Mouse (Mus musculus) limb, embryonic 14.5 days (tissue): ENCODE data around the gene Mrpl24. TPM values are rescaled to one million over a fixed set of nuclear protein-coding genes. Genes with fewer than 3 reads are reported as not detected.
"Not testable (repeated sequence)": the region's sequence is repeated elsewhere in the genome, so short reads cannot be mapped to it uniquely, and the experiment has no call there.

Source experiments
- ATAC-seq: fragments of 200-750 bp; cut with Nextera tagmentation; 2 replicates; pipeline ENCODE4 v1.8.0; 2017; ENCODE audit warnings: low read depth, moderate number of reproducible peaks, moderate TSS enrichment; ENCODE audit not compliant: low FRiP score
- DNase-seq: peaks from one replicate; pipeline ENCODE4 v3.0.0-alpha.2; 2015; ENCODE audit warnings: low spot score
- H3K27ac ChIP-seq: fragments of 300-500 bp; sonication (generic); replicated peaks from 2 replicates; pipeline ENCODE4 v1.5.1; 2014; ENCODE audit warnings: low read depth, mild to moderate bottlenecking, low read length, moderate library complexity, mixed read lengths
- H3K27me3 ChIP-seq: fragments of 300-500 bp; sonication (generic); 2 replicates; pipeline ENCODE4 v1.6.1; 2014; ENCODE audit warnings: low read length, mixed read lengths; ENCODE audit not compliant: control insufficient read depth, insufficient read depth
- H3K36me3 ChIP-seq: fragments of 300-500 bp; sonication (generic); 2 replicates; pipeline ENCODE4 v1.6.1; 2014; ENCODE audit warnings: mild to moderate bottlenecking, low read length, moderate library complexity, mixed read lengths; ENCODE audit not compliant: control insufficient read depth, insufficient read depth
- H3K4me1 ChIP-seq: fragments of 300-500 bp; sonication (generic); 2 replicates; pipeline ENCODE4 v1.6.1; 2014; ENCODE audit warnings: antibody characterized with exemption, low read length, mixed read lengths; ENCODE audit not compliant: control insufficient read depth, insufficient read depth
- H3K4me2 ChIP-seq: fragments of 300-500 bp; sonication (generic); replicated peaks from 2 replicates; pipeline ENCODE4 v1.6.1; 2014; ENCODE audit warnings: low read depth, mild to moderate bottlenecking, low read length, moderate library complexity; ENCODE audit not compliant: severe bottlenecking
- H3K4me3 ChIP-seq: fragments of 300-500 bp; sonication (generic); replicated peaks from 2 replicates; pipeline ENCODE4 v1.5.1; 2014; ENCODE audit warnings: low read length
- H3K9ac ChIP-seq: fragments of 300-500 bp; sonication (generic); 2 replicates; pipeline ENCODE4 v1.6.1; 2014; ENCODE audit warnings: mild to moderate bottlenecking, low read depth, low read length, moderate library complexity; ENCODE audit not compliant: severe bottlenecking
- H3K9me3 ChIP-seq: fragments of 300-500 bp; sonication (generic); 2 replicates; pipeline ENCODE4 v1.6.1; 2016; ENCODE audit warnings: low read length; ENCODE audit not compliant: control insufficient read depth
- POLR2A ChIP-seq: fragments of 200-500 bp; IDR thresholded peaks from 2 replicates; pipeline ENCODE4 v1.8.0; 2012; ENCODE audit warnings: inconsistent platforms, mild to moderate bottlenecking, moderate library complexity, borderline replicate concordance; ENCODE audit not compliant: insufficient read depth, insufficient read length; ENCODE audit errors: extremely low read depth
- WGBS: fragments of 180-500 bp; shearing (Covaris S2); extraction: QIAGEN DNeasy Blood & Tissue Kit; methylation state at CpG from one replicate; pipeline ENCODE4 v1.1.7; 2014; 5-methylcytosine and 5-hydroxymethylcytosine counted together
- polyA plus RNA-seq, 2 experiments: library from polyadenylated mRNA; depleted of rRNA in 1 of 2; stranded (reverse) in 1 of 2; unstranded in 1 of 2; fragments of >200 nt; fragmentation: Nextera tagmentation in 1 of 2; extraction: Ambion mirVana in 1 of 2; gene quantifications; 2 replicates each; pipeline versions ENCODE4 v1.2.1 to v1.2.3; 2012 to 2014

Gene Mrpl24
- polyA plus RNA-seq, 2 experiments, result 66.2 to 124 TPM

DNA sequence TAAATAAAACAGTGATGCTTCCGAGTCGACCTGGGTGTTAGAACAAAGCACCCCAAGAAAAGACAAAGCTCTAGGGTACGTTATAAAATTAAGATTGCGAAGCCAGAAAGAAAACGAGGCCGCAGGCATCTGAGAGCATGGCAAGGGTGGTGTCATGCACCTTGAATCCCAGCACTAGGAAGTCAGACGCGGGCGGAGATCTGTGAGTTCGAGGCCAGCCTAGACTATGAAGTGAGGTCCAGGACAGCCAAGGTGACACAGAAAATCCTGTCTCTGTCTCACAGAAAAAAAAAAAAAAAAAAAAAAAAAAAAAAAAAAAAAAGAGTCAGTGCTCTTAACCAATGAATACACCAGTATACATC lies 33.3 kb upstream of the Mrpl24 start:
- WGBS, result 10% methylated on average over 10 of the region's 10 CpGs
- H3K27me3 ChIP-seq, result no peaks in the 10 kb centered on the region
- DNase-seq, result no peak
- H3K4me1 ChIP-seq, result peaks cover 12% of the 10 kb centered on the region
- no peak for TF ChIP-seq POLR2A
- peak overlapping the region; percentile 50 for H3K4me2 ChIP-seq
- ATAC-seq, result no peak
- H3K9ac ChIP-seq, result peak overlapping the region; percentile 53
- H3K4me3 ChIP-seq, result peak overlapping the region; percentile 97
- no peak overlapping the region for H3K27ac ChIP-seq
- 0 out of 2 replicates have a peak, but pooled peaks cover 3% of the 10 kb centered on the region for H3K9me3 ChIP-seq
- H3K36me3 ChIP-seq, result peaks cover 8% of the 10 kb centered on the region; the same call in 1 of the 2 replicates

DNA sequence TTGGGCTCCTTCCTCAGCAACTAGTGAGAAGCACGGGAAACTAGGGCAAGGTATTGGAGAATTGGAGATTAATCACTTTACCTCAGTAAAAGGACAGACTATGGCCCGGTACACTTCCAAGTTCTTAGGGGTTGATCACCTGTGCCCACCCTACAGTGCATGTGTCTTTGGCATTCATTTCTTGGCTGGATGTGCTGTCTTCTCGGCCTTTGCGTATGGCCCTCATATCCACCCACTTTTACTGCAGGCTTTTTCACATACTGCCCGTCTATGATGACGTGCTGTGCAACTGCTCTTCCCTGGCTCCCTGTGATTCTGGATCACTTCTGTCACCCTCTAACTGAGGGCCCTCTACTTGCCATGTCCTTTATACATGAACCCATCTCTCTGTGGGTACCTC lies 32.9 kb upstream of the Mrpl24 start:
- H3K36me3 ChIP-seq, result peaks cover 3% of the 10 kb centered on the region; the same call in 1 of the 2 replicates
- peak overlapping the region; percentile 97 for H3K4me3 ChIP-seq
- 0 out of 2 replicates have a peak overlapping the region, but pooled peaks have one; percentile 53 for H3K9ac ChIP-seq
- peaks cover 12% of the 10 kb centered on the region for H3K4me1 ChIP-seq
- no peak for ATAC-seq
- H3K4me2 ChIP-seq, result peak overlapping the region; percentile 50
- H3K9me3 ChIP-seq, result 0 out of 2 replicates have a peak, but pooled peaks cover 3% of the 10 kb centered on the region
- DNase-seq, result no peak
- no peaks in the 10 kb centered on the region for H3K27me3 ChIP-seq
- no peak for TF ChIP-seq POLR2A
- 84% methylated on average over 6 of the region's 6 CpGs for WGBS
- no peak overlapping the region for H3K27ac ChIP-seq

DNA sequence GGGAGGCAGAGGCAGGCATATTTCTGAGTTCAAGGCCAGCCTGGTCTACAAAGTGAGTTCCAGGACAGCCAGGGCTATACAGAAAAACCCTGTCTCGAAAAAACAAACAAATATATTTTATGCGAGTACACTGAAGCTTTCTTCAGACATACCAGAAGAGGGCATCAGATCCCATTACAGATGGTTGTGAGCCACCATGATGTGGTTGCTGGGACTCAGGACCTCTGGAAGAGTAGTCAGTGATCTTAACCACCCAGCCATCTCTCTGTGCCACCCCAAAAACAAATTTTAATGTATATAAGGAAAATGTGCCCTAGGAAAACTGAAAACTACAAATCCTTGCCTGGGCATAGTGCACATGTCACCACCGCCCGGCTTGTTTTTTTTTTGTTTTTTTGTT lies 31.9 kb upstream of the Mrpl24 start:
- not testable (repeated sequence) for H3K27me3 ChIP-seq, H3K4me3 ChIP-seq, DNase-seq, ATAC-seq, H3K9ac ChIP-seq, H3K36me3 ChIP-seq, H3K4me2 ChIP-seq, H3K27ac ChIP-seq, H3K9me3 ChIP-seq
- 84% methylated on average over 4 of the region's 4 CpGs for WGBS
- H3K4me1 ChIP-seq, result peaks cover 12% of the 10 kb centered on the region

DNA sequence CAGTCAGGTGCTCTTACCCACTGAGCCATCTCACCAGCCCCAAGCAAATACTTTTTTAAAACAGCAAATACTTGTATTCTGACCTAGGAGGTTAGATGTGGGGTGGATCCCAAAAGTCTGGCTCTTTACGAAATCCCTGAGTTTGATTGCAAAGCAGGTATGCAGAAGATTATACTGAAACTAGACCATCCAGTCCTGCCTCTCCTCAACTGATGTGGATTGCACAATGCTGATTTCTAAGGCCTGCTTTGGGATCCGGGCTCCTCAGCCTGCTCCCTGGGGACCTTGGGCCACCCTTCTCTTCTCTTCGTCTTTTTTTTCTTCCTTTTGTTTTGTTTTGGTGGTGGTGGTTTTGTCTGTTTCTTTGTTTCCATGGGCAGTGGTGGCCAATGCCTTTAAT lies 27.8 kb upstream of the Mrpl24 start:
- DNase-seq (no peak), ATAC-seq (no peak)
- H3K36me3 ChIP-seq, result no peaks in the 10 kb centered on the region
- no peaks in the 10 kb centered on the region for H3K27me3 ChIP-seq
- no peak overlapping the region for H3K27ac ChIP-seq
- 73% methylated on average over 3 of the region's 3 CpGs for WGBS
- H3K4me1 ChIP-seq, result no peaks in the 10 kb centered on the region
- no peak overlapping the region for H3K9ac ChIP-seq
- TF ChIP-seq POLR2A, result no peak
- H3K4me3 ChIP-seq, result no peak overlapping the region
- no peak overlapping the region for H3K4me2 ChIP-seq
- 0 out of 2 replicates have a peak, but pooled peaks cover 3% of the 10 kb centered on the region for H3K9me3 ChIP-seq

DNA sequence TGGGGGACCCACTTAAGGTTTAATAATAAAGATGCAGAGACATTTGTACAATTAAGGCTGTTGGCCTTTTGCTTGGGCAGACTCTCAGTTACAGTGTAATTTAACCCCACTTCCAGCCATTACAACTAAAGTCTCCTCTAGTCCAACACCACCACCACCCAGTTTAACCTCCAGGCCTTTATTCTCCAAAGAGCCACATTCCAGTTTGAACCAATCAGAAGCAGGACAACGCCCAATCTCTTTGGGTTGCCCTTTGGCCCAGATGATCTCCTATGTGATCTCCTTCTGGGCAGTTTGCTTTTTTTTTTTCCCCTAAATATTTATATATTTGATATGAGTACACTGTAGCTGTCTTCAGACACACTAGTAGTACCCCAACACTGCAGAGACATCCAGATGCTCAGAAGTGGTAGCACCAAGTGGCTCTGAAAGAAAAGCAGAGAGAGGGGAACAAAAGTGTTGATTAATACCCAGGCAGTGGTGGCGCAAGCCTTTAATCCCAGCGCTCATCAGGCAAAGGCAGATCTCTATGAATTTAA lies 25.9 kb upstream of the Mrpl24 start:
- no peaks in the 10 kb centered on the region for H3K4me1 ChIP-seq
- no peaks in the 10 kb centered on the region for H3K27me3 ChIP-seq
- ATAC-seq, result no peak
- H3K4me3 ChIP-seq, result no peak overlapping the region
- TF ChIP-seq POLR2A, result no peak
- H3K36me3 ChIP-seq, result no peaks in the 10 kb centered on the region
- no peak overlapping the region for H3K9ac ChIP-seq
- DNase-seq, result no peak
- no peak overlapping the region for H3K27ac ChIP-seq
- H3K9me3 ChIP-seq, result no peaks in the 10 kb centered on the region
- WGBS, result 75% methylated on average over 3 of the region's 3 CpGs
- H3K4me2 ChIP-seq, result no peak overlapping the region

DNA sequence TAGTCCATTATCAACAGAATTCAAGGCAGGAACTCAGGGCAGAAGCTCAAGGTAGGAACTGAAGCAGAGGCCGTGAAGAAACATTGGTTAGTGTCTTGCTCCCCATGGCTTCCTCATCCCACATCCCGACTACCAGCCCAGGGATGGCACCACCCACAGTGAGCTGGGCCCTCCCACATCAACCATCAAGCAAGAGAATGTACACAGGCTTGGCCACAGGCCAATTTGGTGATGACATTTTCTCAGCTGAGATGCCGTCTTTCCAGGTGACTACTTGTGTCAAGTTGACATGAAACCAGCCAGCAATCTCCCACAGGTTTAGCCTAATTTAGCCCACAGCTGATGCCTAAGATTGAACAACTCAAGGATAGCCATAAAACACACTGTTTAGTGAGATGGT lies 20.0 kb upstream of the Mrpl24 start:
- WGBS, result 70% methylated on average over 3 of the region's 3 CpGs
- no peaks in the 10 kb centered on the region for H3K27me3 ChIP-seq
- H3K9me3 ChIP-seq, result no peaks in the 10 kb centered on the region

More for the DNA sequence above, 20.0 kb upstream of the Mrpl24 start:
- Histone ChIP-seq H3K27ac (no peak overlapping the region), H3K4me1 (no peaks in the 10 kb centered on the region), H3K4me3 (no peak overlapping the region), H3K4me2 (no peak overlapping the region), H3K9ac (no peak overlapping the region), H3K36me3 (no peaks in the 10 kb centered on the region)
- TF ChIP-seq POLR2A, result no peak
- no peak for ATAC-seq
- no peak for DNase-seq
